Mouse (Mus musculus): ENCODE measurements at regions not wholly inside any gene's neighbourhood (a gene's known extent, or its start where the extent isn't known, plus 50 kb on each side); places are given as distances from the start of the nearest gene placed in this dataset.

GRCm38 (mm10) chr1:63918200-63918599 is 149.1 kb upstream of the 4933402D24Rik start:
- ATAC-seq, result no peak

DNA sequence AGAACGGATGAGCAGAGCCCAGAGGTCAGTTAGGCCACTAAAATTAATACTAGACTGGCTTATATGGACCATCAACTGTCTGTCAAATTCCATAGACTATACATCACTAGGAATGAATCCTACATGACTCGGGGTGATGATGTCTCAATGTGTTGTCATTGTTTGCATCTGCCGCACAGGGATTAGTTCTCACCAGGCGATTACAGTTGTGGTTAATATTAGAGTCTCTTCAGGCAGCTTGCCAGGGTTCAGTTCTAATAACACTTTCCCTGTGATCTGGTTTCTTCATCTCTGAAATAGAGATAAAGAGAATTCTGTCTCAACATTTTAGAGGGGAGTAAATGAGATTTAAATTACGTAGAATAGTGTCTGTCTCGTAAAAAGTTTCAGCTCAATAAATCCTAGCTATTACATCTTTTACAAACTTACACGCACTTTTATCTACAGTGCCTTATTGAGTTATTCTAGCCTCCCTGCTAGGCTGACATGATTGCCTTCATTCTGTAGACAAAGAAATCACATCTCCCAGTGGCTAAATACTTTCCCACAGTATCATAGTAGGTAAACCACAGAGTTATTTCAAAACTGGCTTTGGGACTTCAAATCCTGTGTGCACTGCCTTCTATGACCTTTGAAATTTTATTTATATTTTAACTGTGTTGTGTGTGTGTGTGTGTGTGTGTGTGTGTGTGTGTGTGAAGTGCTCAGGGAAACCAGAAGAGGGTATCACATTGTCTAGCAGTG is 148.0 kb upstream of the 4933402D24Rik start:
- no peak for ATAC-seq

DNA sequence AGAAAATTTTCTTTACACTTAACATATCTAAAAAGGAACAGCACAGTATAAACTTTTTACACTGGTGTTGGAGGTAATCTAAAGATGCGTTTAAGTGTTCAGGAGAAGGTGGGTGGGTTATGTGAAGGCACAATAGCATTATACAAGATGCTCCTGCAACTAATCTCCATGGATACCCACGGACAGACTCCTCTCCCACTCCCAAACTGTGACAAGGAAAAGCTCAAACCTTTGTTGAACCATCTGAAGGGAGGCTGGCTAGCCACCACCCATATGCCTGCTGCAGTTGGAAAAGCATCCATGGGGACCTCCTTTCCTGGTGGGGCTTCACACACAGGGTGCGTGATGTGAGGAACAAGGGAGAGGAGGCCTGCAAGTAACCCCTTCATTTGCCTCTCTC is 141.7 kb upstream of the 4933402D24Rik start:
- no peak for ATAC-seq

GRCm38 (mm10) chr1:63909191-63909590 is 140.1 kb upstream of the 4933402D24Rik start:
- ATAC-seq, result no peak

- no peak for ATAC-seq
Observed at GRCm38 (mm10) chr1:63903620-63904019, 134.6 kb upstream of the 4933402D24Rik start.

DNA sequence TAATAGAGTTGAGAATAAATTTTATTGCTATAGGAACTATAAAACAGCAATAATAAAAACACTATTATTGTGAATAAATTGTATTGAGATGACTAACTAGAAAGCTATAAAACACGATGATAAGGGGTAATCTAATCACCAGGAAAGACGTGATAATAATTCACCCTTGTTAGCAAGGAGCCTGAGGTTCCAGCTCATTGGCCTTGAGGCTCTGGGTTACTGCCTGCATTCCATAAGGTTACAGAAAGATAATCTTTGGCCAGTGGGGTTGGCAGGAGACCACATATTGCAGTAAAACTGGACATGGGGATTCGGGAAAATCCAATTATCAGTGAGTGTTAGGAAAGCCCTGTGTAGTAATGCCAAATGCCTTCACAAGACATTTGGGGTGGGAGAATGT is 134.1 kb upstream of the 4933402D24Rik start:
- ATAC-seq, result no peak

DNA sequence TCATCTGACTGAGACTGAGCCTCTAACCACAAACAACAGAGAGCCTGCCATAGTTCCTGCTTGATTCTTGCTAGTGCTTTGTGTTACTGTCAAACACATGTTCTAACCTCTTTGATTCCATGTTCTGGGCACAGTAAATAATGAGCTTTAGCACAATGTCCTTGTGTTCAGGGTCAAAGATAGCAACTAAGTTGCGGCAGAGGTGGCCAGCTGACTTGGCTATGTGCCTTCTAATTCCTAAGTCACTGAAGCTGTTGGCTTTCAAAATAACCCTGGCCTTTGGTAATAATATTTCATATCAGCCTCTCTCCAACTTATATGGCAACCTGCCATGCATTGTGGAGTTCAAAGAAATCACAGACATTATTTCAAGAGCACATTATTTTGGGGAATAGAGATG is 133.3 kb upstream of the 4933402D24Rik start:
- no peak for ATAC-seq

- no peak for ATAC-seq
Observed at GRCm38 (mm10) chr1:63899631-63900577, 130.8 kb upstream of the 4933402D24Rik start.

DNA sequence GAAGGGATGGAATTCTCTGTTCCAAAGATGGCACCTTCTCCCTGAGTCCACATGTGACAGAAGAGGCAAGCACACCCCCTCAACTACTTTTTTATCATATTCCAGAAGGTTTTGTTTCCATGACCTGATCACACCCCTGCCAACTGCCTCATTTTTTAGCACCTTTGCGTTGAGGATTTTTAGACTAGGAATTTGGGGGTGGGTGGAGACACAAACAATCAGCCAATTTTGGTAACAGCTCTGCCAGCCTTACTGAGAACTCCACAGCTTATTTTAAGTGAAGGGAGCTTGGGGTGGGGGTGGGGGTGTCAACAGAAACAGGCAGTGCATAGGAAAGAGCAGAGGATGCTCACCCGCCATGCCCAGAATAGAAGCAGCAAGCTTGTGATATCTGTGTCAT is 129.7 kb upstream of the 4933402D24Rik start:
- ATAC-seq, result no peak

GRCm38 (mm10) chr1:63897556-63897955 is 128.5 kb upstream of the 4933402D24Rik start:
- ATAC-seq, result no peak

GRCm38 (mm10) chr1:63879570-63879969 is 110.5 kb upstream of the 4933402D24Rik start:
- no peak for ATAC-seq

DNA sequence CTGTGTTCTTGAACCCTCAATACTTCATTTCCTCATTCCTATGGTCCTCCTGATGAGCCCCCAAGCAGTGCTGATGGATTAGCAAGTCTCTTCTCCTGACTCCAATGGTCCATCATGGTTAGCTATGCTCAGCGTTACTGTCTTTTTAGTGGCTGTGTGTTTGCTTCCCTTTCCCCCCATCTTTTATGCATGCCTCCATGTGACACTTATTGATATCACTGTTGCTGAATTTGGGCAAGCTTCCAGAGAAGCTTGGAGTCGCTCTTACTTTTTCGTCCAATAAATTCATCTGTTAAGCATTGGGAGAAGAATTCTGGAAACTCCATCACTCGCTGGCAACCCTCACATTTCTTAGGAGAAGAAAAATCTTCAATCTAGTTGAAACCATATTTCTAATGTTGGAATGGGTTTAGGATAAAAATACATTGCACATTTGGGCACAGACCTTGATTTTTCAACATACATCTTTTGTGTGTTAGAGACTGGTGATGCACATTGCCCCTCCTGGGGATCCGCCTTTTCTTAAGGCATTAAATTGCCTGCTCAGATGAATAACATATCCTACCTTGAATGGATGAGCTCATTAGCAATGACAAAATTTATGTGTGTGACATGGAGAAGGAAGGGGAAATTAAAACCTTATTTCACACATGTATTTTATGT is 107.7 kb upstream of the 4933402D24Rik start:
- no peak for ATAC-seq

DNA sequence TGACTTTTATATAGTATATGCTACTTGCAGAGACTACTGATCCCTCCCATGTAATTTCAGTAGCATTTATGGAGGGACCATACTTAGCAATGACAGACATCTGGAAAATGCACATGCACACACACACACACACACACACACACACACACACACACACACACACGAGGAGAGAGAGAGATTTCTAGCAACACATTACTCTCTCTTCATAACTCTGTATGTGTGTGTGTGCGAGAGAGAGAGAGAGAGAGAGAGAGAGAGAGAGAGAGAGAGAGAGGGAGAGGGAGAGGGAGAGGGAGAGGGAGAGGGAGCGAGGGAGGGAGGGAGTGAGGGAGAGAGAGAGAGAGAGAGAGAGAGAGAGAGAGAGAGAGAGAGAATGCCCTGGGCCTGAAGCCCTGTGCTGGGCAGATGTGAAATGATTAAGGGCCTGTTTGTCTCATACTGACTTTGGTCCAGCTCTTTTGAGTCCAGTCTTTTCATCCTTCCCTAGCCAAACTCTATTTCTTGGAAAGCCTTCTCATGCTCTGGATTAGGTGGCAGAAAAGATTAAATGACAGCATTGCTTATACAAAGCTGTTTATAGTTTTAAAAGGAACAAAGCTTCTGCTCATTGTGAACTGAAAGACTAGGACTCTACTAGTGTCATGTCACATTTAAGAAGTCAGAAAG is 106.4 kb upstream of the 4933402D24Rik start:
- ATAC-seq, result no peak

GRCm38 (mm10) chr1:63871831-63872230 is 102.8 kb upstream of the 4933402D24Rik start:
- ATAC-seq, result no peak

DNA sequence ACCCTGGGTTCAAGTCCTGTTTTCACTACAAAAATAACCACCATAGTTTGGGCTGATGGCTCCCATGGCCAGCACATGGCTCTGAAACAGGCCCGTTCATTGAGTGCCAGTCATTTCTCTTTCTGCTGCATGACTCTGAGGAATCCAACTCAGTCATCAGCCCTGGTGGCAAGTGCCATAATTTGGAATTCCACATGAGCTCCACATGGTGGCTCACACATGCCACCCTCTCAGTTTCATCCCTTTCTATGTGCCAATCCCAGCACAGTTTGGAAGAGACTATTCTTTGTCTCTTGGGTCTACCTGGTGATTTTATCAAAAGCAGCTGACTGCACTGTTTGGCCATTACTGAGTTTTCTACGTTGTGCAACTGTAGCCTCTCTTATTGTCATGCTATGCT is 100.3 kb upstream of the 4933402D24Rik start:
- no peak for ATAC-seq

DNA sequence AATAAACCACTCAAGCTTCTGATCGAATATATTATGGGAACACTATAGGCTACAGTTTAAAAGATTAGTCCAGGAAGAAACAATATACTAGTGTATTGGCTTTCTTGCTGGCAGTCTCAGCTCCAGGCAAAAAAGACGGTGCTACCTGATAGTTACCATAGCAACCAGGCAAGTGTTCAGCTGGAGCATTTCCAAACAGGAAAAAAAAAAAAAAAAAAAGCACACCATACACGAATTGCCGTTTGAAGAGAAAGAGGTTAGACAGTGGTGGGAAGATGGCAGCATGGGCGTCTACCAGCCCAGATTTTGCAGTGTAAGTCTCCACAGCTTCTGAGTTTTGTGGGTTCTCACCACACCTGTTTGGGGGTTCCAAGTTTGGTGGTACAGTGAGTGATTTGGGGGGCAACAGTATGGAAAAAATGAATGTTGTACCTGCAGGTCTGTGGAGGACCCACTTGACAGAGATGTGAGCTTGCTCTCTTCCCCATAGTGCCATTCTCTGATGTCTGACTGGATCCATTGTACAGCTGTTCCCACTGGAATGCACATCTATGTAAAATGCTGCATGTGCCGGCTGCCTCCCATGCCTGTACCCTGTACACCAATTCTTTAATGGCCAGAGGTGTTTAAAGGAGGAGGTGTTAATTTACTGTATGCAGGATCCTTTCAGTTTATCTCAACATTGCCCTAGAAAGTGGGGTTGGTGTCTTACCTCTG is 89.0 kb upstream of the 4933402D24Rik start:
- no peak for ATAC-seq

GRCm38 (mm10) chr1:63857468-63857867 is 88.4 kb upstream of the 4933402D24Rik start:
- no peak for ATAC-seq

DNA sequence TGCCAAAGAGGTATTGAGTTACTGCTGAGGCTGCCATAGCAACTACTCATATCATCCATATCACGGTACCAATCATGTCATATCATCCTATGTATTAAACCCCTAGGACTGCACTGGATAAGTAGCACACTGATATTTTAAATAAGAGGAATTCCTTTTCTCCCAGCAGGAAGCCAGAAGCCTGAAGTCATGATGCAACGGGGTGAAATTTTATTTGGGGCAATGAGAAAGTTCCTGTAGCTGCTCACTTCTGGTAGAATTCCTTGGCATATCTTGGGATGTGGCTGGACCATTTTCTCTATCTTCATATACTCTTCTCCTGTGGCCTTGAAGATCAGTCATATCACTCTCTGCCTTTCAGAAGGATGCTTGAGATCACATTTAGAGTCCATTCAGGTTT is 87.3 kb upstream of the 4933402D24Rik start:
- no peak for ATAC-seq

GRCm38 (mm10) chr1:63854794-63855193 is 85.7 kb upstream of the 4933402D24Rik start:
- ATAC-seq, result no peak

DNA sequence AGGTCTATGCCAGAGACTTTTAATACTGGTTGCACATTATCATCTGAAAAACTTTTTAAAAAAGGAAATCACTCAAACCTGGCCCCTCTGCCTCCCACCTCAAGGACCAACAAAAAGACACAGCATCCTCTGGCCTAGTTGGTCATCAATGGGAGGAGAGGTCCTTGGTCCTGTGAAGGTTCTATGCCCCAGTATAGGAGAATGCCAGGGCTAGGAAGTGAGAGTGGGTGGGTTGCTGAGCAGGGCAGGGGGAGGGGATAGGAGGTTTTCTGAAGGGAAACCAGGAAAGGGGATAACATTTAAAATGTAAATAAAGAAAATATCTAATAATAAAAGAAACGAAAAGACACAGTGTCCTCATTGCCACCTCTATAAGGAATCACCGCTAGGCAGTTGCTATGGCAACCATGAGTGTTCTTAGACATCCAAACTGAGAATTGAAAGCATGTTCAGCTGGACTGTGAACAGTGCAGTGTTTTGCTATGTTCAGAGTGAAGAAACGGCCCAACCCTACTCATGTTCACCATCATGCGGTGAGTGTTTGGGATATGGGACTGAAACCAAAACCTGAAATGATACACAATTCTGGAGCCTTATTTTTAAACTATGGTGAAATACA is 82.5 kb upstream of the 4933402D24Rik start:
- no peak for ATAC-seq

DNA sequence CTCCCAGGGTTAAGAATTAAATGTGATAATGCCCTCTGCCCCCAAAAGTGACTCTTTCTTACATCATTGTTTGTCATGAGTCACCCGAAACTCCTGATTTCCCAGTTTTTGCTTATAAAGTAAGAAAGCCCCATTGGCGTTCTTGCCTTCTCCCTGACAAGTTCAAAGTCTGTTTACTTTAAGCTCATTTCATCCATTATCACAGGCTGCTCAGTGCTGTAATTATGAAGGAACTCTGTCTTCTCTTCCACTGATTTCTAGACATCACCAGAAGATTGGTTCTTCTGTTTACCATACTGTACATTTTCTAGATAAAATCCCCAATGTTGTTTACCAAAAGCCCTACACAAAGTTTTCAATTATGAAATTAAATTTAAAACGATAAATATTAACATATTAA is 81.2 kb upstream of the 4933402D24Rik start:
- no peak for ATAC-seq
